Mouse (Mus musculus): ENCODE measurements around the gene Olfr599. TPM values are rescaled to one million over a fixed set of nuclear protein-coding genes. Genes with fewer than 3 reads are reported as not detected.

Olfr599 gene
- total RNA-seq (2023), result not detected

DNA sequence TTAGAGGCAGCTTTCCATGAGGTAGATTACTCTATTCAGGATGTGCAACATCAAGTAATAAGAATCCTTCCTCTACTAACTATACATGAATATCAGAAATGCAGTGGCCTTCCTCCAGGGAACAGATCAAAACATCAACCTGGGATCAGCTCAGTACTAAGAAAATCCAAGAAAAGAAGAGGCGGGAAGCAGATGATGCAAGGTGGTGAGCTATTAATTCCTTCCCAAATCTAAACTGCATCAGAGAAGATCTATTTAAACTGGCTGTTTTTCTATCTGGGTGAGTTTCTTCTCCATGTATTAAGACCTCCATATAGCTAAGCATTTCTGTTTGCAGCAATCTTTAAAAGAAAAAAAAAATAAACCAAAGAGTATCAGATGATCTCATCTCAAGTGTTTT lies at the start of gene Olfr599:
TSS of gene Olfr599 (plus strand) at position 301 of the 400 bp plus-strand sequence.

GRCm38 (mm10) chr7:103305348-103305747 lies 30.4 kb upstream of the Olfr599 start, which contains the start of gene Olfr596:
Gene Olfr596 (plus strand): TSS chr7:103305648.

GRCm38 (mm10) chr7:103316015-103316414 lies 19.7 kb upstream of the Olfr599 start, which contains the start of gene Olfr597:
Gene Olfr597 (plus strand): TSS chr7:103316315.

GRCm38 (mm10) chr7:103323268-103323667 lies 12.4 kb upstream of the Olfr599 start, which contains the start of gene Olfr598:
Gene Olfr598 (plus strand): TSS chr7:103323568.

DNA sequence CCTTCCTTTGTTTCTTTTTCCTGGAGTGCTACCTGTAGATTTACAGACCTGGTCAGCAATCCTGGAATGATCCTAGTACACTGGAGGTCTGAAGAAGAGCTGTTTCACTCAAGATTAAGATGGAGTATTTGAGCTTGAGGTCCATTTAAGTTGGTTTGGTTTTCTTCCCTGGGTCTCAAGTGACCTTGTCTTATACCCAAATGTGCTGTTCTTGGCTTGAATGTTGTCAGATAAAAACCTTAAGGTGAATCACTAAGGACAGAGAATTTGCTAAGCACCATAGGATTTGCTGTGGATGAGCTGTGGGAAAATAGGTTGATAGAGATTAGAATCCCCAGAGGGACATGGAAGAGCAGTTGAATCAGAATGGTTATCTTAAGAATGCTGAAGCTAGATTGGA lies 13.9 kb downstream of the Olfr599 start, which contains the start of gene Olfr600:
TSS of gene Olfr600 (minus strand) at position 101 of the 400 bp plus-strand sequence.

DNA sequence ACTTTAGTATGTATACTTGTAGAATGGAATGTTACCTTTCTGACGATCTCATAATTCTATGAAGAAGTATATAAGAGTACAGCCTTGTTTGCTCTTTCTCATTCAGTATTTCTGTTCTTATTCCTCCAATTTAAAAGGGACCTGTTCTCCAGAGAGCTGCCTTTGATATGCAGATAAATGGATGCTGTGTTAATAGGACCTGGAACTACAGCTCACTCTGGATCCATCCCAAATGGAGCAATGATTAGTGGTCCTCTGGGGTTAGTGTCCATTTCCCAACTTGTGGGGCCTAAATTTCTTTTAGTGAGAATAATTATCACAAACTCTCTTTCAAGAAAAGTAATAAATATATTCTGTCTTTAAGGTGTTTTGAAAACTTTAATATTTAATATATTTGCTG lies 26.8 kb downstream of the Olfr599 start, which contains the start of gene Olfr601:
TSS of gene Olfr601 (minus strand) at position 101 of the 400 bp plus-strand sequence.

GRCm38 (mm10) chr7:103386077-103386476 lies 50.4 kb downstream of the Olfr599 start, which contains the start of gene Olfr603:
Gene Olfr603 (minus strand): TSS chr7:103386177.

Other genes with a start within 250 kb of the Olfr599 start
- gene Olfr585, start 238.2 kb upstream of the Olfr599 start, total RNA-seq (2023), result not detected
- not detected for gene Olfr586, start 210.3 kb upstream of the Olfr599 start, total RNA-seq (2023)
- gene Olfr588-ps1, start 195.0 kb upstream of the Olfr599 start, total RNA-seq (2023), result not detected
- not detected for gene Olfr589, start 179.6 kb upstream of the Olfr599 start, total RNA-seq (2023)
- gene Olfr591, start 157.6 kb upstream of the Olfr599 start, total RNA-seq (2023), result not detected
- not detected for gene Olfr592, start 151.1 kb upstream of the Olfr599 start, total RNA-seq (2023)
- not detected for gene Olfr593, start 124.1 kb upstream of the Olfr599 start, total RNA-seq (2023)
- not detected for gene Olfr594, start 118.9 kb upstream of the Olfr599 start, total RNA-seq (2023)
- not detected for gene Usp17ld, start 83.4 kb upstream of the Olfr599 start, total RNA-seq (2023)
- not detected for gene Olfr596, start 30.3 kb upstream of the Olfr599 start, total RNA-seq (2023)
- gene Olfr597, start 19.6 kb upstream of the Olfr599 start, total RNA-seq (2023), result not detected
- not detected for gene Olfr598, start 12.3 kb upstream of the Olfr599 start, total RNA-seq (2023)
- gene Olfr600, start 13.8 kb downstream of the Olfr599 start, total RNA-seq (2023), result not detected
- not detected for gene Olfr601, start 26.7 kb downstream of the Olfr599 start, total RNA-seq (2023)
- gene Olfr603, start 50.3 kb downstream of the Olfr599 start, total RNA-seq (2023), result not detected
- gene Usp17lc, start 79.2 kb downstream of the Olfr599 start, total RNA-seq (2023), result not detected
- gene Olfr605, start 109.5 kb downstream of the Olfr599 start, total RNA-seq (2023), result not detected
- gene Olfr606, start 113.1 kb downstream of the Olfr599 start, total RNA-seq (2023), result not detected
- gene Olfr607, start 128.2 kb downstream of the Olfr599 start, total RNA-seq (2023), result not detected
- gene Olfr608, start 134.0 kb downstream of the Olfr599 start, total RNA-seq (2023), result not detected
- gene Olfr609, start 162.1 kb downstream of the Olfr599 start, total RNA-seq (2023), result not detected
- not detected for gene Olfr610, start 176.2 kb downstream of the Olfr599 start, total RNA-seq (2023)
- not detected for gene Olfr611, start 184.9 kb downstream of the Olfr599 start, total RNA-seq (2023)
- gene Olfr612, start 206.8 kb downstream of the Olfr599 start, total RNA-seq (2023), result not detected
- gene Olfr613, start 212.2 kb downstream of the Olfr599 start, total RNA-seq (2023), result not detected
- gene Olfr615, start 220.2 kb downstream of the Olfr599 start, total RNA-seq (2023), result not detected
- gene Olfr616, start 233.2 kb downstream of the Olfr599 start, total RNA-seq (2023), result not detected
- not detected for gene Olfr617, start 237.1 kb downstream of the Olfr599 start, total RNA-seq (2023)